Mouse (Mus musculus): ENCODE data around the gene Gigyf2.

Gene Gigyf2

DNA sequence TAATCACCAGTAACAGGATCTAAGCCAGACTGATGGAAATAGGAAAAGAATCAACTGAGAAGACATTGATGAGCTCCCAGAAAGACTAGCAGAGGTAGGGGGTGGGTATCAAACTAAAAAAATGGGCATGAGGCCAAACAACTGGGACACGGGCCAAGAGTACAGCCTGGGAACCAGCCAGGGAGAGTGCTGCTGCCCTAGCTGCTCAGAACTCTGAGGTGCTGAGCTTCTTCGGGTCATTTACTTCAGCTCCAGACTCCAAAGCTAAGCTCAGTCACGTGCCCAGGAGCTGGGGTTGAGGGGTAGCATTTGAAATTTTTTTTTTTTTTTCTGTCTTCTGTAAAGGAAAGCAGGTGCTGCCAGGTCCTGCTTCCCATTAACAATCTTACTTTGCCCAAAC lies 10.1 kb upstream of the Gigyf2 start:
- in situ Hi-C loops (cut with MboI, MseI), result loop anchor here (5.0 kb wide), 1 partner anchor 59 kb away; no protein-coding TSS in a partner anchor

DNA sequence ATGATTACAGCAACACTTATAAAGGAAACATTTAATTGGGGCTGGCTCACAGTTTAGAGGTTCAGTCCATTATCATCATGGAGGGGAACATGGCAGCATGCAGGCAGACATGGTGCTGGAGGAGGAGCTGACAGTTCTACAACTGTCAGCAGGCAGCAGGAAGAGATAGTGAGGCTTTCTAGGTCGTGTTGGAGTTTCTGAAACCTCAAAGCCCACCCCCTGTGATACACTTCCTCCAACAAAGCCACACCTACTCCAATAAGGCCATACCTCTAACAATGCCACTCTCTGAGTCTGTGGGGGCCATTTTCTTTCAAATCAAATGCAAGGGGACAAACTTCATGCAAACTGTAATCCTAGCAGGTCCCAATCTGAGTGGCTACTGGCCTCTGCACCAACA lies 5.7 kb upstream of the Gigyf2 start:
- in situ Hi-C loops (cut with MboI, MseI), result no loop called here

DNA sequence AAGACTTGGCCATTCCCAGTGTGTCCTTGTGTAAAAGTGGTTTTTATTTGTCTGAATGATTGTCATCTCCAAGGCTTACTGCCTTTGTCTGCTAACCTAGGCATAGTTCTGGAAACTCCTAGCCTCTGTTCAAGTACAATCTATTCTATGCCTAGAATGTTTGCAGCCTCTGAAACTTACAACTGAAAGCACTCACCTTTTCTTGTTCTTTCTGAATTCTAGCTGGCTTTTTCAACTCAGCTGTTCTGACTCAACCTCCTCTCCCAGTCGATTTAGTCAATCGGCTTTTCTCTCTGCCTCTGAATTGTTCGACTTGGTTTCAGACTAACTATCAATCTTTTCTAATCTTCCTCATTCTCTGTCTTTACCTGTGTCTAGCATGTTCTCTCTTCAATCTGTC lies 4.0 kb upstream of the Gigyf2 start:
- in situ Hi-C loops (cut with MboI, MseI), result no loop called here

DNA sequence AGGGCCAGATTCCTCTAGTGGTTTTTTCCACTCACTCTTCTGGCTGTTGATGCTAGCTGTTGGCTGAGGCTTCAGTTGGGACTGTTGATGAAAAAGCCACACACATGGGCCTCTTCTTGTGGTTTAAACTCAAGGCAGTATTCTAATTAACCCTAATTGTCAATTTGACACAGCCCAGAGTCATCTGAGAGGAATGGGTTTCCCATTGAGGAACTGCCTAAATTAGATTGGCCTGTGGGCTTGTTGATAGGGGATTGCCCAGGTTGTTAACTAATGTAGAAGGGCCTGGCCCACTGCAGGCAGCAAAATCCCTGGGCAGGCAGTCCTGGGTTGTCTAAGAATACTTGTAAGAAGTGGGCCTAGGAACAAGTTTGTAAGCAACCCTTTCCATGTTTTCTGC lies 2.1 kb upstream of the Gigyf2 start:
- in situ Hi-C loops (cut with MboI, MseI), result no loop called here

DNA sequence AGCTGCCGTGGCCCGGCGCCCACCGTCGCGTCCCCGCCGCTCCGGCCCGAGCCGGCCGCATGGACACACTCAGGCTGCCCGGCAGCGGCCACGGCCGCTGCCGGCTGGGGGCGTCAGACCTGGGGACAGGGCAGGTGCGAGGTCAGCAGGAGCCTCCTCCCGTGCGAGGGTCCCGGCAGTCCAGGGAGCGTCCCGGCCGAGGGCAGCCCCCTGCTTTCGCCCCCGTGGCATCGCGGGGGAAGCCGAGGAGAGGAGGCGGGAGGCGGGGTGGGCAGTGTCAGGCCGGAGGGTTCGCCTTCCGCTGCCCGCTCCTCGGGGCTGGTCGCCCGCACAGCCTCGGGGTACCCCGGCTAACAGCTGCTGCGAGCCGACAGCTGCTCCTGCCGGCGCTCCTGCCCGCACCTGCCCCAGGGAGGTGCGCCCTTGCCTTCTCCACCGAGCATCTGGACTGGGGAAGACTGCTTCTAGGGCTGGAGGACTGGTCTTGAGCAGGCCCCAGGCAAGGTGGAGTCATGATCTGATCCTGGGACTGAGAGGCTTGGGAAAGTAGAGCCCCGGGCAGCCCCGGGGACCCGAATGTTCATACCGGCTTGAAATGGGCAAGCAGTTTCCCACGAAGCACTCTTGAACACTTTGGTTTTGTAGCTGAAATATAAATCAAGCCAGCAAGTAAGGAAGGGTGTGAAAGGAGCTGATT lies 515 bp downstream of the Gigyf2 start:
- in situ Hi-C loops (cut with MboI, MseI), result no loop called here

DNA sequence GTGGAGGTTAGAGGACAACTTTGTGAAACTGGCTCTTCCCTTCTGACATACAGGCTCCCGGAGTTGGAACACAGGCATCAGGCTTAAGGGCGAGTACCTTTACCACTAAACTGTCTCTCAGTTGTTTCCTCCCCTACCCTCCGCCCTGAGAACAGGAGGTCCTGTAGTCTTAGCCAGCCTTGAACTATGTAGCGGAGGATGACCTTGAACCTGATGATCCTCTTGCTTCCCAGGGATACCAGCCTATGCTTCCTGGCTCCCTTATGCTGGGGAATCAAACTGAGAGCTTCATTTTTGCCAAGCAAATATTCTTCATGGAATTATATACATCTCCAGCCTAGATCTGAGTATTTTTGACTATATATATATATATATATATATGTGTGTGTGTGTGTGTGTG lies 5.0 kb downstream of the Gigyf2 start:
- in situ Hi-C loops (cut with MboI, MseI), result no loop called here

DNA sequence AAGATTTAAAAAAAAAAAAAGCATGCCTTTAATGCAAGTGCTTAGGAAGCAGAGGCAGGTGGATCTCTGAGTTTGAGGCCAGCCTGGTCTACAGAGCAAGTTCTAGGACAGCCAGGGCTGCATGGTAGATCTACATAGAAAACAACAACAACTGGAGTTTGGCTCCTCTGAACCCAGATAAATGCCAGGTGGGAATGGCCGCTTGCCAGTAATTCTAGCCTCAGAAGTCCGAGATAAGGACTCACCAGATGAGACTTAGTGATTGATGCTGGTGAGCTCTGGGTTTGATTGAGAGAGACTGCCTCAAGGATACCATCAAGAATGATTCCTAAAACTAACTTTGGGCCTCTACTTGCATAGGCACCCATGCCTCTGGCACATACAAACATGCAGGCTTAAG lies 23.8 kb downstream of the Gigyf2 start:
- in situ Hi-C loops (cut with MboI, MseI), result no loop called here

DNA sequence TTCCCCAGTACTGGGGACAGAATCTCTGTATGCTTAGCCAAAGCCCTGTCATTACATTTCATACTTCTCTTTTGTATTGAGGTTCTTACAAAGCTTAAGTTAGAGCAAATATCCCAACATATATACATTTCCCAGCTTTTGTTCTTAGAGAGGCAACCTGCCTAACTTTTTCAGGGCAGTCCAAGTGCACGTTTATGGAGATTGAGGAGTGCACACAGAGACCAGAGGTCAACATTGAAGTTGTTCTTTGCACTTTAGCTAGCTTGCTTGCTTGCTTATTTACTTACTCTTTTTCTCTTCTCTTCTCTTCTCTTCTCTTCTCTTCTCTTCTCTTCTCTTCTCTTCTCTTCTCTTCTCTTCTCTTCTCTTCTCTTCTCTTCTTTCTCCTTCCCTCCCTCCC lies 33.5 kb downstream of the Gigyf2 start:
- in situ Hi-C loops (cut with MboI, MseI), result no loop called here

DNA sequence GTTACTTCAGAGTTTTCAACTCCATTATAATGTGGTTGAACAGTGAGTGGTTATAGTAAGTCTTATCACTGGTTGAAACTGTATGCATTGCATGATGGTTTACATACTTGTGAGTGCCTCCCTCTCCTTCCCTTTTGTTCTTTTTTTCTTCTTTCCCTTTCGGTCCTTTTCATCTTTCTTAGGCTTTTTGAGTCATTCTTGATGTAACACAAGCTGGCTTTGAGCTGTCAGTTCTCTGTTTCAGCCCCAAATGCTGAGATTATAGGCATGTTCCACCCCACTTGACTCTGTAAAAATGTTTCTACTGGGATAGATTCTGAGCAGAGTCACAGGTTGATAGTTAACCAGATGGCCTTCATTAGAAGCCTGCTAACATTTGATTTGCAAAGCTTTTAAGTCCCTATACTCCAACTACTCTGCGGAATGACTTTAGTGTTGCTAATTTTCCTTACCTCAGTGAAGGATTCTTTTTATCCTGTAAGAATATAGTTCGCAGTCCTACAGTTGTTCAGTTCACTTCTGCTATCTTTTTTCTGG lies 51.3 kb downstream of the Gigyf2 start:
- in situ Hi-C loops (cut with MboI, MseI), result no loop called here

DNA sequence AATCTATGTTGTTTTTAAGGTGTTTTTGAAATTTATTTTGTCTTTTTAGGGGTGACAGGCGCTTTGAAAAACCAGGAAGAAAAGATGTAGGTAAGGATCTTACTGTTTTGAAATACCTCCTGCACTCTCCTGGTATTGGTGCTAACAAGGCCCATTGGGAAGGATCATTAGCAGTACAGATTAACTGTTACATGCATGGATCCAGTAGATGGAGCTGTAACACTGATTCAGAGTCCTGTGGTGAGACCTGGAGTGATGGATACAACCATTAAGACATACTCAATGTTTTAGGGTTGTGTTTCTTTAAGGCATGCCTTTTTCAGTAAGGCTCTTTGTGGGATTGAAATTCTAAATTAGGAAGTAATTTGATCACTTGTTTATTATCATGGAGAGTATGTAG lies 53.1 kb downstream of the Gigyf2 start:
- in situ Hi-C loops (cut with MboI, MseI), result no loop called here

DNA sequence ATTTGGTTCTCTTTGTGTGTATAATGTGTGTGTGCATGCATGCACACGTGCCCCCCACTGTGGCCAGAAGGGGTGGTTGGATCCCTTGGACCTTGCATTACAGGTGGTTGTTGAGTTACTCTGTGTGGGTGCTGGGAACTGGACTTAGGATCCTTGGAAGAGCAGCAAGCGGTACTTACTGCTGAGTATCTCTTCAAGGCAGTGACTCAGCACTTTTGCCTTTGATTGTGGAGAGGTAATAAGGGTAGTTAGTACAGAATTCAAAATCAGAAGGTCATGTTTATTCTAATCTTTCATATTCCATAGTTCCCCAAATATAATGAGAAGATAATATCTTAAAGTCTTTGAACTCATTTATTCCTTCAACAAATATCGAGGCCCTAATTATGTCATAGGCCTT lies 54.4 kb downstream of the Gigyf2 start:
- in situ Hi-C loops (cut with MboI, MseI), result no loop called here

DNA sequence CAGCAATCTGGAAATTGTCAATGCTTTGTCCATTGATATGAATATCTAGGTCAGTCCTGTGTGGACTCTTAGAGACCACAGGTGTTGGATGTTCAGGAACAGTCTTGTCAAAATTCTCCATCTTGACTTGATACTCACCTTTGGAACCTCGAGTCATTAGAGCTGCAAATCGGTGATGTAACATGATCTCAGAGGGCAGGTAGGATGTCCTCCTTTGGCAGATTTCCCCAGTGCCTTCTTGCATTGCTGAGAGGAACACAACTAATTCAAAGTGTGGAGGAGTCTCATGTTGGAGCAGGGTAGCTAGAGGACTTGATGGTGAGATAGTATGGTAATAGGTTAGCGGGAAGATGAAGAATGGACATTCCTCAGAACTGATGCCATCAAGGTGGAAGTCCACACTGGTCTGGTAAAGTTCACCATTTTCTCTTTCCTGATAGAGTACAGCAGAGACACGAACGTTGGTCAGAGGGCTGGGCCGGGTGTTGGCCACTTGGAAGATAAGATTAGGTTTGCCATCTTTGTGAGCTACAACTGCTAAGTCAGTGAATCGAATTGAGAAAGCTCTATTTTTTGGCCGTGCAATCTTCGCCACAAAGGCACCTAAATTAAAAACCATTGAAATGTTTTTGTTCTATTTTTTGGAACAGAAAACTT lies 59.8 kb downstream of the Gigyf2 start:
- in situ Hi-C loops (cut with MboI, MseI), result no loop called here

DNA sequence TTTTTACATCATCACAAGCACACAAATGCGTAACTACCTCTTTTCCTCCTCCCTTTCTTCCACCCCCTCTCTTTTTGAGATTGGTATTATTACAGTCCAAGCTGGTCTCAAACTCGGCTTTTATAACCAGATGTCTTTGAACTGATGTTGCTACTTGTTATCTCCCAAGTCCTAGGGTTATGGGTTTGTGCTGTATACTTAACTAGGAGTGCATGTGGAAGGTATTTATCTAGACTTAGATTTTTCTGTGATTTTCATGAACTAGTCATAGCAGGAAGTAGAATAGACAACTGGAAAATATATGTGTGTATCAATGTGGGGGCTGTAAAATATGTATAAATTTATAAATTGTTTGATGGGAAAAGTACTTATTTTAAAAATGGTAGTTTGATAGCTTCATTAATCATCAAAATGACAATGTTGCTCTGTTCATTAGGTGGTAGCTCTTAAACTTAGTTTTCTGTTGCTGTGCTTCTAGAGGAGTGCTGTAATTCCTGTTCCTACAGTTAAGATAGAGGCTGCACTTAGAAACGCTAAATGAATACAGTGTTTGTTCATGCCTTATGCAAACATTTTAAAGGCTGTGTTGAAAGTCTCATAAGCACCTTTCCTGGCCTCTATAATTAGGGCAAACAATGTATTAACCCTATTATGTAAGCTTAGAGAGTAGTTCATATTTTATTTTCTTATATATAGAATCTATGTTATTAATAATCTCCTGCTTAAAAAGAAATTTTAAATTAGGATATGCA lies 66.8 kb downstream of the Gigyf2 start:
- in situ Hi-C loops (cut with MboI, MseI), result no loop called here

DNA sequence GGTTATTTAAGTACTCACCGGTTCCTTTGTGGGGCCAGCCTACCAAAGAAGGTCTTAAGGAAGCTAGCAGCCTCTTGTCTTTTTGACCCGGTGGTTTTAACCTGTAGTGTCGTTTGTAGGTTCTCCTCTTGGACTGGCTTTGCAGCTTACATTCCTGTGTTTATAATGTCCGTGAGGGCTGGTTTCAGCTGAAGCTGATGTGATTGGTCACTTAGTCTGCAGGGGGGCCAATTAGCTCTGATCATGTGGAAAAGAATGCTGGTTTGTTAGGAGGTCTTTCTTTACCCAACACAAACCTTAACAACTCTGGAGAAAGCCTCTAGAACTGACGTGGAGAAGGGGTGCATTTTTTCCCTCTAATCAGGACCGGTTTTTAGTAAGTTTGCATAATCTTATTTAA lies 67.8 kb downstream of the Gigyf2 start, which contains the start of gene Kcnj13:
TSS of gene Kcnj13 (minus strand) at position 136 of the 400 bp plus-strand sequence.
- in situ Hi-C loops (cut with MboI, MseI), result no loop called here

DNA sequence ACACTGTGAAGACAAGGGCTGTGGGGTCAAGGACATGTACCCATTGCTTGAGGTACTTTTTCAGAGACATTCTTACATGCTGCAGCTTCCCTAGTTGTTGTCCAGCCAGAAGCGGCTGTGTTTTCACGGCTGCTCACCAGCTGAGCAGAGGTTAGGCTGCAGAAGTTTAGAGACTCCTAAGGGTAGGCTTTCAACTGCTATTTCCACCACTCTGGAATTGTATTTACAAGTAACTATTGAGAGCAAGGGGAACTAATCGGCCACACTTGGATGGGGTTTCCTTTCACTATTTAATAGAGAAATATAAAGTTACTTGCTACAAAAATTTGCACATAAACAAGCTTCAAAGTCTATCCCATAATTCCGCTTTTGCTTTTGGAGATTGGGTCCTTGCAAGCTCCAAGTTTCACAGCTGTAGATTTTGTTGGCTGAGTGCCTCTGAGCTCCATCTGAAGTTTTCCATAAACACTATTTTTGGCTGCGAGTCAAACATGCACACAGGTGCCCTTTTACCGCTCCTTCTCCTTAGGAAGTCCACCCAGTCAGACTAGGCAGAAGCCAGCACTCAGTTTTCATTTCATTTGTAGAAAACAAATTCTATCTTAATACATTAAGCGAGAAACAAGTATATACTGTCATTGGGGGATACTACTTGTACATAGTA lies 70.3 kb downstream of the Gigyf2 start:
- in situ Hi-C loops (cut with MboI, MseI), result no loop called here

DNA sequence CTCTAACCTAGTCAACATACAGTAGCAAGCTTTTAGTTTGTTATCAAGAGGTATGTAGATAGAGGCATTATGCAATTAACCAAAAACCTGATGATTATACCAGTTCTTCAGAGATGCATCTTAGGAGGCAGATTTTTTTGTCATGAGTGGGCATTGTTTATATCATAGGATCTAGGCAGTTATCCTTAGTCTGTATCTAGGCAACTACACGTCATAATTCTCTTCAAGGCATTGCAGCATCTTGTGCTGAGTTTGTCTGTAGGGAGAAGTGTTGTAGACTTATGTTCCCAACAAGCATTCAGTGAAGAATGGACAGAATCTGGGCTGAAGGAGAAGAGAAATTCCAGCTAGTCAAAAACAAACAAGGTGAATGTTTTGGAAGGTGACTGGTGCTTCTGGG lies 77.9 kb downstream of the Gigyf2 start:
- in situ Hi-C loops (cut with MboI, MseI), result no loop called here

DNA sequence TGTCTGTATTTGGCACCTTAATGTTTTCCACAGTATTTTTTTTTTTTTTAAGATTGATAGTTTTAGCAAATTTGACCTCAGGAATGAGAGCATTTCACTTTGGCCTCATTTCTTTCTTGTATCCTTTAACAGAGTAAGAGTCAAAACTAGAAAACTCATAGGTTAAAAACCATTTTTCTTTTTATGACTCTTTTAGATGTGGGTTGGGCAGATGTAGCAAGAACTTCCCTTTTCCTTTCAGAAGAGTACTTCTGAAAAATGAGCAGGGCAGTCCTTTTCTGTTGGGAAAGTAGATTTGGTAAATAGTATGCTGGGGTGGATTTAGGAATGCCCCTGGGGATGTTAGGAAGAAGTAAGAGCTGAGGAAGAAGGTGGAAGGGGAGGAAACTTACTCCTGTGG lies 79.2 kb downstream of the Gigyf2 start:
- in situ Hi-C loops (cut with MboI, MseI), result no loop called here

DNA sequence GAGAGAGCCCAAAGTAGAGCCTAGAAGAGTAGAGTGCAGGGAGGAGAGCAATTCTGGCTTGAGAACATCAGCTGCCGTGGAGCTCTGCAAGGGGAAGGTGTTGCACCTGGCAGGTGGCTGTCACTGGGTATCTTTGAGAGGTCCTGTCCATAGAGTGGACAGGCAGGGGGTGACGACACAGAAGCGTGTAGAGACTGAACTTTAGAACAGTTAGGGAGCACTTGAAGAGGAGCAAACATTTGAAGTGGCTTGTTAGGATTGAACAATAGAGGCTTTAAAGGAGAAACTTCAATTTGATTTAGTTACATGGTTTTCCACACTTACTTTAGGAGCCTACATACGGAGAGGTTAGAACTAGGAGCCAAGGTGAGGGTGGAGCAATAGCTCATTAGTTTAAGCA lies 82.6 kb downstream of the Gigyf2 start:
- in situ Hi-C loops (cut with MboI, MseI), result no loop called here

DNA sequence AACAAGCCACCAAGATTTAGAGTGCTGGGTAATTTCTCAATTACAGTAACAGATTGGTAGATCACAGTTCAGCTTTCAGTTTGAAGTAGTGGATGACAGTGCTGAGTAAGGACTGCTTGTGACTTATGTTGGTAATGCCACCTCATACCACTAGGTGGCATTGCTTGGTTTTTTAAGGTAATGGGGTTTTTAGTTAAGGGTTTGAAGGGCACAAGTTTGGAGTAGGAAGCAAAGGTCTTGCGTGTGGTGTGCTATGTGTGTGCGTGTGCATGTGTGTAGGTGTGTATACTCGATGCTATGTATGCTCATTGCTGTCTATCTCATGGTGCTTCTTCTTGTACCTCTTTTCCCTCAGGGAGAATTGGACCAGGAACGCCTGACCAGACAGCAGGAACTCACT lies 91.9 kb downstream of the Gigyf2 start:
- in situ Hi-C loops (cut with MboI, MseI), result loop anchor here (10.0 kb wide), 1 partner anchor 174 kb away; no protein-coding TSS in a partner anchor

DNA sequence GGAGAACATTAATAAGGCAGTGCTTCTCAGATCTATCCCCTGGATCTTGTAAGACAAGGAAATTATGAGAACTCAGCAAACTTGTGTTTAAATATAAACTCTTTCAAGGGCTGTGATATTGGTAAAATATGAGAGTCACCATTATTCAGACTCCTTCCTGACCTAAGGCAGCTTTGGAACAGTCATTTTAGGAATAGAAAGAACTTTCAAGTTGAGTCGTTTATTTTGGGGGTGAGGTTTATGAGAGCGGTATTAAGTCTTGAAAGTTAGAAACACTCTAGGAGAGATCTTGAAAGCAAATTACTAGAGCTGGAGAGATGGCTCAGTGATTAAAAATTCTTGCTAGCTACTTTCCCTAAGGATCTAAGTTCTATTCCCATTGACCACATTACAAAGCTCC lies 108.3 kb downstream of the Gigyf2 start:
- in situ Hi-C loops (cut with MboI, MseI), result no loop called here

DNA sequence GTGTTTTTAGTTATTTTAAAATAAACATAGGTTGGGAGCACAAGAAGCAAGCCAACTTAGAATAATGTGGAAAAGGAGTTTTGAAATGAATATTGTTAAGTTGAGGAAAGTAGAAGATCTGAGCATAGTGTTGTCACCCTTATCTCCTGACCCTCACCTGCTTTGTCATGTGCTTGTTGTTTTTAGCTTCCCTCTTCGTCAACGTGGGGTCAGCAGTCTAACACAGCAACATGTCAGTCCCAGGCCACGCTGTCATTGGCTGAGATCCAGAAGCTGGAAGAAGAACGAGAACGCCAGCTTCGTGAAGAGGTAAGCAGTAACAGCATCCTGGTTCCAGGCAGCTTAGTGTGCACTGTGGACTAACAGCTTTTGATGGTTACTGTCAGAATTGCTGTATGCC lies 109.8 kb downstream of the Gigyf2 start:
- in situ Hi-C loops (cut with MboI, MseI), result no loop called here

Measured in T-helper 1 cell (primary cell).